Mouse (Mus musculus) limb, embryonic 12.5 days (tissue): ENCODE measurements around the gene Txnrd1. TPM values are rescaled to one million over a fixed set of nuclear protein-coding genes. Genes with fewer than 3 reads are reported as not detected.

Experiments used
- ATAC-seq: fragments of 200-750 bp; cut with Nextera tagmentation; 2 replicates; pipeline ENCODE4 v1.8.0; 2017; ENCODE audit warnings: low read depth, moderate TSS enrichment; ENCODE audit not compliant: insufficient number of reproducible peaks, insufficient read depth, low FRiP score, low TSS enrichment
- H3K27ac ChIP-seq: fragments of 300-500 bp; sonication (generic); 2 replicates; pipeline ENCODE4 v1.5.1; 2016; ENCODE audit warnings: mild to moderate bottlenecking, moderate library complexity
- H3K27me3 ChIP-seq: fragments of 300-500 bp; sonication (generic); 2 replicates; pipeline ENCODE4 v1.6.1; 2016; ENCODE audit warnings: mild to moderate bottlenecking, moderate library complexity
- H3K36me3 ChIP-seq: fragments of 300-500 bp; sonication (generic); 2 replicates; pipeline ENCODE4 v1.6.1; 2016; ENCODE audit warnings: mild to moderate bottlenecking, moderate library complexity
- H3K4me1 ChIP-seq: fragments of 300-500 bp; sonication (generic); replicated peaks from 2 replicates; pipeline ENCODE4 v1.6.1; 2016
- H3K4me2 ChIP-seq: fragments of 300-500 bp; sonication (generic); 2 replicates; pipeline ENCODE4 v1.6.1; 2016; ENCODE audit warnings: mild to moderate bottlenecking, moderate library complexity
- H3K4me3 ChIP-seq: fragments of 300-500 bp; sonication (generic); replicated peaks from 2 replicates; pipeline ENCODE4 v1.5.1; 2016; ENCODE audit warnings: mild to moderate bottlenecking
- H3K9ac ChIP-seq: fragments of 300-500 bp; sonication (generic); replicated peaks from 2 replicates; pipeline ENCODE4 v1.6.1; 2016; ENCODE audit warnings: mild to moderate bottlenecking, moderate library complexity
- H3K9me3 ChIP-seq: fragments of 300-500 bp; sonication (generic); 2 replicates; pipeline ENCODE4 v1.6.1; 2016; ENCODE audit warnings: mild to moderate bottlenecking, moderate library complexity
- WGBS: fragments of 180-500 bp; shearing (Covaris S2); methylation state at CpG from one replicate; pipeline ENCODE4 v1.1.7; 2016; 5-methylcytosine and 5-hydroxymethylcytosine counted together
- polyA plus RNA-seq: library from polyadenylated mRNA; unstranded; fragments of >200 nt; fragmentation: Nextera tagmentation; extraction: Ambion mirVana; gene quantifications from 2 replicates; pipeline ENCODE4 v1.2.1, GENCODE M21; 2016

The Txnrd1 gene
- polyA plus RNA-seq, 1 experiment from 2014 or later: 149 TPM

GRCm38 (mm10) chr10:82866356-82866755, 32.6 kb downstream of the Txnrd1 start, which contains the start of gene Eid3:
TSS of gene Eid3 (plus strand) at chr10:82866626.
- 75% methylated on average over 9 of the region's 9 CpGs for WGBS
- H3K4me2 ChIP-seq: no peak within 1 kb of the TSS
- H3K27me3 ChIP-seq: no peaks in the 10 kb centered on the region
- H3K36me3 ChIP-seq: peaks cover 63% of the 10 kb centered on the region
- no peak within 1 kb of the TSS for H3K9ac ChIP-seq
- no peak within 1 kb of the TSS for H3K27ac ChIP-seq
- H3K4me1 ChIP-seq: peaks cover 24% of the 10 kb centered on the region
- no peak within 1 kb of the TSS for H3K4me3 ChIP-seq
- no peaks in the 10 kb centered on the region for H3K9me3 ChIP-seq
- no peak for ATAC-seq

GRCm38 (mm10) chr10:82866832-82867231, 33.1 kb downstream of the Txnrd1 start:
- no peak overlapping the region for H3K9ac ChIP-seq
- WGBS: 91% methylated on average over 18 of the region's 18 CpGs
- ATAC-seq: no peak
- no peak overlapping the region for H3K4me2 ChIP-seq
- H3K27me3 ChIP-seq: no peaks in the 10 kb centered on the region
- no peaks in the 10 kb centered on the region for H3K9me3 ChIP-seq
- peaks cover 20% of the 10 kb centered on the region for H3K4me1 ChIP-seq
- H3K27ac ChIP-seq: no peak overlapping the region
- H3K4me3 ChIP-seq: no peak overlapping the region
- H3K36me3 ChIP-seq: peaks cover 63% of the 10 kb centered on the region

GRCm38 (mm10) chr10:82868418-82869086, 34.8 kb downstream of the Txnrd1 start:
- H3K36me3 ChIP-seq: peaks cover 60% of the 10 kb centered on the region
- H3K27me3 ChIP-seq: no peaks in the 10 kb centered on the region
- no peak for ATAC-seq
- no peaks in the 10 kb centered on the region for H3K9me3 ChIP-seq
- WGBS: 91% methylated on average over 6 of the region's 6 CpGs
- no peak overlapping the region for H3K27ac ChIP-seq
- no peak overlapping the region for H3K9ac ChIP-seq
- H3K4me1 ChIP-seq: peaks cover 10% of the 10 kb centered on the region
- H3K4me3 ChIP-seq: no peak overlapping the region
- no peak overlapping the region for H3K4me2 ChIP-seq

- ATAC-seq: no peak
- no peak overlapping the region for H3K27ac ChIP-seq
- no peaks in the 10 kb centered on the region for H3K27me3 ChIP-seq
- H3K4me2 ChIP-seq: no peak overlapping the region
- H3K4me1 ChIP-seq: peaks cover 7% of the 10 kb centered on the region
- H3K9me3 ChIP-seq: no peaks in the 10 kb centered on the region
- H3K4me3 ChIP-seq: no peak overlapping the region
- 88% methylated on average over 10 of the region's 10 CpGs for WGBS
- H3K9ac ChIP-seq: no peak overlapping the region
- peaks cover 77% of the 10 kb centered on the region for H3K36me3 ChIP-seq
Observed at GRCm38 (mm10) chr10:82875446-82875845, 41.7 kb downstream of the Txnrd1 start.

- no peak overlapping the region for H3K9ac ChIP-seq
- no peaks in the 10 kb centered on the region for H3K9me3 ChIP-seq
- H3K4me1 ChIP-seq: peaks cover 7% of the 10 kb centered on the region
- 83% methylated on average over 16 of the region's 16 CpGs for WGBS
- no peak overlapping the region for H3K27ac ChIP-seq
- no peak overlapping the region for H3K4me3 ChIP-seq
- H3K4me2 ChIP-seq: no peak overlapping the region
- H3K36me3 ChIP-seq: peaks cover 78% of the 10 kb centered on the region
- no peaks in the 10 kb centered on the region for H3K27me3 ChIP-seq
- ATAC-seq: no peak
Observed at GRCm38 (mm10) chr10:82876076-82876796, 42.5 kb downstream of the Txnrd1 start.

GRCm38 (mm10) chr10:82887354-82887753, 53.6 kb downstream of the Txnrd1 start:
- Histone ChIP-seq H3K9ac (no peak overlapping the region), H3K4me1 (no peaks in the 10 kb centered on the region), H3K36me3 (peaks cover 96% of the 10 kb centered on the region), H3K27me3 (no peaks in the 10 kb centered on the region), H3K27ac (no peak overlapping the region), H3K4me2 (no peak overlapping the region), H3K9me3 (no peaks in the 10 kb centered on the region), H3K4me3 (no peak overlapping the region)
- ATAC-seq: no peak
- 93% methylated on average over 6 of the region's 6 CpGs for WGBS

- Histone ChIP-seq H3K27me3 (no peaks in the 10 kb centered on the region), H3K9me3 (no peaks in the 10 kb centered on the region), H3K4me3 (no peak overlapping the region), H3K4me1 (no peaks in the 10 kb centered on the region), H3K4me2 (no peak overlapping the region), H3K27ac (no peak overlapping the region), H3K9ac (no peak overlapping the region), H3K36me3 (peaks cover 96% of the 10 kb centered on the region)
- ATAC-seq: no peak
- 86% methylated on average over 8 of the region's 8 CpGs for WGBS
Observed at GRCm38 (mm10) chr10:82888576-82888975, 54.8 kb downstream of the Txnrd1 start.

- Histone ChIP-seq H3K27ac (no peak overlapping the region), H3K9me3 (no peaks in the 10 kb centered on the region)
Observed at GRCm38 (mm10) chr10:82889447-82889973, 55.8 kb downstream of the Txnrd1 start.

GRCm38 (mm10) chr10:82890936-82891335, 57.2 kb downstream of the Txnrd1 start:
- Histone ChIP-seq H3K4me3 (no peak overlapping the region), H3K9me3 (no peaks in the 10 kb centered on the region), H3K36me3 (peaks cover 91% of the 10 kb centered on the region), H3K9ac (no peak overlapping the region), H3K4me1 (no peaks in the 10 kb centered on the region), H3K4me2 (no peak overlapping the region), H3K27me3 (no peaks in the 10 kb centered on the region), H3K27ac (no peak overlapping the region)
- no peak for ATAC-seq
- 84% methylated on average over 2 of the region's 2 CpGs for WGBS

More at GRCm38 (mm10) chr10:82889447-82889973, 55.8 kb downstream of the Txnrd1 start:
- Histone ChIP-seq H3K9ac (no peak overlapping the region), H3K4me1 (no peaks in the 10 kb centered on the region), H3K4me2 (no peak overlapping the region), H3K36me3 (peaks cover 94% of the 10 kb centered on the region), H3K4me3 (no peak overlapping the region), H3K27me3 (no peaks in the 10 kb centered on the region)
- ATAC-seq: no peak
- WGBS: 84% methylated on average over 9 of the region's 9 CpGs

- ATAC-seq: no peak
- Histone ChIP-seq H3K27me3 (no peaks in the 10 kb centered on the region), H3K27ac (no peak overlapping the region), H3K9me3 (no peaks in the 10 kb centered on the region), H3K4me3 (no peak overlapping the region), H3K4me1 (no peaks in the 10 kb centered on the region), H3K9ac (no peak overlapping the region), H3K36me3 (peaks cover 91% of the 10 kb centered on the region), H3K4me2 (no peak overlapping the region)
- WGBS: 85% methylated on average over 7 of the region's 7 CpGs
Observed at GRCm38 (mm10) chr10:82891427-82891826, 57.7 kb downstream of the Txnrd1 start.

GRCm38 (mm10) chr10:82892442-82893055, 58.8 kb downstream of the Txnrd1 start:
- 92% methylated on average over 9 of the region's 9 CpGs for WGBS

More at GRCm38 (mm10) chr10:82892442-82893055, 58.8 kb downstream of the Txnrd1 start:
- Histone ChIP-seq H3K9me3 (no peaks in the 10 kb centered on the region), H3K9ac (no peak overlapping the region), H3K4me3 (no peak overlapping the region), H3K27ac (no peak overlapping the region), H3K27me3 (no peaks in the 10 kb centered on the region), H3K4me2 (no peak overlapping the region), H3K36me3 (peaks cover 91% of the 10 kb centered on the region), H3K4me1 (no peaks in the 10 kb centered on the region)
- ATAC-seq: no peak
